Mouse (Mus musculus) heart, embryonic 12.5 days (tissue): ENCODE data around the gene Tpte. TPM values are rescaled to one million over a fixed set of nuclear protein-coding genes. Genes with fewer than 3 reads are reported as not detected.

ENCODE experiments used
- ATAC-seq: fragments of 200-750 bp; cut with Nextera tagmentation; 2 replicates; pipeline ENCODE4 v1.8.0; 2017; ENCODE audit warnings: moderate TSS enrichment, moderate library complexity; ENCODE audit not compliant: insufficient number of reproducible peaks, low FRiP score
- H3K27ac ChIP-seq: fragments of 300-500 bp; sonication (generic); 2 replicates; pipeline ENCODE4 v1.5.1; 2016; ENCODE audit warnings: mild to moderate bottlenecking, moderate library complexity; ENCODE audit not compliant: poor library complexity, severe bottlenecking
- H3K27me3 ChIP-seq: fragments of 300-500 bp; sonication (generic); replicated peaks from 2 replicates; pipeline ENCODE4 v1.6.1; 2016; ENCODE audit warnings: mild to moderate bottlenecking, moderate library complexity
- H3K36me3 ChIP-seq: fragments of 300-500 bp; sonication (generic); 2 replicates; pipeline ENCODE4 v1.6.1; 2016; ENCODE audit warnings: mild to moderate bottlenecking, moderate library complexity
- H3K4me1 ChIP-seq: fragments of 300-500 bp; sonication (generic); replicated peaks from 2 replicates; pipeline ENCODE4 v1.6.1; 2016; ENCODE audit warnings: mild to moderate bottlenecking
- H3K4me2 ChIP-seq: fragments of 300-500 bp; sonication (generic); 2 replicates; pipeline ENCODE4 v1.6.1; 2016; ENCODE audit warnings: mild to moderate bottlenecking, moderate library complexity
- H3K4me3 ChIP-seq: fragments of 300-500 bp; sonication (generic); 2 replicates; pipeline ENCODE4 v1.5.1; 2016; ENCODE audit warnings: mild to moderate bottlenecking
- H3K9ac ChIP-seq: fragments of 300-500 bp; sonication (generic); 2 replicates; pipeline ENCODE4 v1.6.1; 2016; ENCODE audit warnings: mild to moderate bottlenecking, moderate library complexity
- H3K9me3 ChIP-seq: fragments of 300-500 bp; sonication (generic); replicated peaks from 2 replicates; pipeline ENCODE4 v1.6.1; 2016; ENCODE audit warnings: mild to moderate bottlenecking, moderate library complexity
- WGBS: fragments of 180-500 bp; shearing (Covaris S2); methylation state at CpG from one replicate; pipeline ENCODE4 v1.1.7; 2016; 5-methylcytosine and 5-hydroxymethylcytosine counted together
- polyA plus RNA-seq: library from polyadenylated mRNA; unstranded; fragments of >200 nt; fragmentation: Nextera tagmentation; extraction: Ambion mirVana; gene quantifications from 2 replicates; pipeline ENCODE4 v1.2.1, GENCODE M21; 2016

Tpte gene
- polyA plus RNA-seq, 1 experiment from 2014 or later, result not detected

GRCm38 (mm10) chr8:22399285-22399880 lies 116.1 kb downstream of the Tpte start:
- no peak for ATAC-seq
- H3K4me1 ChIP-seq, result peaks cover 8% of the 10 kb centered on the region
- no peaks in the 10 kb centered on the region for H3K9me3 ChIP-seq
- WGBS, result 81% methylated on average over 8 of the region's 8 CpGs
- peak overlapping the region; percentile 77; the same call in 1 of the 2 replicates for H3K9ac ChIP-seq
- no peaks in the 10 kb centered on the region for H3K27me3 ChIP-seq
- H3K36me3 ChIP-seq, result no peaks in the 10 kb centered on the region
- H3K4me2 ChIP-seq, result peak overlapping the region; percentile 79
- peak overlapping the region; percentile 69 for H3K4me3 ChIP-seq
- 0 out of 2 replicates have a peak overlapping the region, but pooled peaks have one; percentile 49 for H3K27ac ChIP-seq

GRCm38 (mm10) chr8:22400593-22400992 lies 117.4 kb downstream of the Tpte start:
- Histone ChIP-seq H3K4me1 (peaks cover 8% of the 10 kb centered on the region), H3K27ac (no peak overlapping the region), H3K9ac (no peak overlapping the region), H3K4me2 (no peak overlapping the region), H3K9me3 (no peaks in the 10 kb centered on the region), H3K27me3 (no peaks in the 10 kb centered on the region), H3K36me3 (no peaks in the 10 kb centered on the region), H3K4me3 (no peak overlapping the region)
- WGBS, result 86% methylated on average over 4 of the region's 4 CpGs
- no peak for ATAC-seq

GRCm38 (mm10) chr8:22403235-22403634 lies 120.0 kb downstream of the Tpte start:
- WGBS, result 90% methylated on average over 2 of the region's 2 CpGs
- no peak for ATAC-seq
- H3K4me2 ChIP-seq, result no peak overlapping the region

GRCm38 (mm10) chr8:22405733-22406132 lies 122.5 kb downstream of the Tpte start:
- Histone ChIP-seq H3K4me3 (no peak overlapping the region), H3K4me1 (peaks cover 2% of the 10 kb centered on the region; the same call in 1 of the 2 replicates), H3K9me3 (no peaks in the 10 kb centered on the region), H3K4me2 (no peak overlapping the region), H3K27me3 (no peaks in the 10 kb centered on the region), H3K27ac (no peak overlapping the region), H3K36me3 (no peaks in the 10 kb centered on the region), H3K9ac (no peak overlapping the region)
- no peak for ATAC-seq
- WGBS, result 63% methylated on average over 6 of the region's 6 CpGs

More at GRCm38 (mm10) chr8:22403235-22403634, 120.0 kb downstream of the Tpte start:
- Histone ChIP-seq H3K27me3 (no peaks in the 10 kb centered on the region), H3K27ac (no peak overlapping the region), H3K4me1 (peaks cover 5% of the 10 kb centered on the region; the same call in 1 of the 2 replicates), H3K4me3 (no peak overlapping the region), H3K9ac (no peak overlapping the region), H3K9me3 (no peaks in the 10 kb centered on the region), H3K36me3 (no peaks in the 10 kb centered on the region)

- Histone ChIP-seq H3K9ac (peak overlapping the region; percentile 98), H3K4me3 (peak overlapping the region; percentile 95), H3K4me1 (peaks cover 14% of the 10 kb centered on the region), H3K36me3 (peaks cover 4% of the 10 kb centered on the region), H3K4me2 (peak overlapping the region; percentile 76), H3K9me3 (no peaks in the 10 kb centered on the region), H3K27ac (0 out of 2 replicates have a peak overlapping the region, but pooled peaks have one; percentile 51), H3K27me3 (no peaks in the 10 kb centered on the region)
- ATAC-seq, result peak; percentile 46
- WGBS, result 15% methylated on average over 16 of the region's 16 CpGs
Measured at GRCm38 (mm10) chr8:22410688-22411281, 127.5 kb downstream of the Tpte start.

GRCm38 (mm10) chr8:22411282-22411702 lies 128.1 kb downstream of the Tpte start, which contains the start of gene Mrps31:
Gene Mrps31, plus strand, starts transcription at chr8:22411361.
- Histone ChIP-seq H3K9ac (peak within 1 kb of the TSS; percentile 98), H3K27me3 (no peaks in the 10 kb centered on the region), H3K9me3 (no peaks in the 10 kb centered on the region), H3K4me1 (peaks cover 14% of the 10 kb centered on the region), H3K4me3 (peak within 1 kb of the TSS; percentile 95), H3K4me2 (peak within 1 kb of the TSS; percentile 76), H3K36me3 (peaks cover 9% of the 10 kb centered on the region), H3K27ac (peak within 1 kb of the TSS; percentile 81)
- WGBS, result under 1% methylated on average over 25 of the region's 25 CpGs
- ATAC-seq, result peak; percentile 87

- peak overlapping the region; percentile 95 for H3K4me3 ChIP-seq
- H3K27me3 ChIP-seq, result no peaks in the 10 kb centered on the region
- H3K4me2 ChIP-seq, result peak overlapping the region; percentile 76
- H3K9me3 ChIP-seq, result no peaks in the 10 kb centered on the region
- H3K27ac ChIP-seq, result 0 out of 2 replicates have a peak overlapping the region, but pooled peaks have one; percentile 81
- no peak for ATAC-seq
- WGBS, result 12% methylated on average over 8 of the region's 8 CpGs
- peaks cover 11% of the 10 kb centered on the region for H3K36me3 ChIP-seq
- H3K4me1 ChIP-seq, result peaks cover 14% of the 10 kb centered on the region
- peak overlapping the region; percentile 98 for H3K9ac ChIP-seq
Measured at GRCm38 (mm10) chr8:22411971-22412370, 128.7 kb downstream of the Tpte start.

Other genes starting within 250 kb of the Tpte start
- gene Atp7b, start 223.1 kb upstream of the Tpte start, polyA plus RNA-seq, result 2.4 and 2.9 TPM in 2 replicates
- gene Alg11, start 222.7 kb upstream of the Tpte start, polyA plus RNA-seq, result 27.9 and 29.1 TPM in 2 replicates
- 0.11 TPM in 1 of 2 replicates, not detected in the other for gene Nek5, start 158.4 kb upstream of the Tpte start, polyA plus RNA-seq
- 4.7 and 5.0 TPM in 2 replicates for gene Nek3, start 117.0 kb upstream of the Tpte start, polyA plus RNA-seq
- 33.0 and 35.9 TPM in 2 replicates for gene Ckap2, start 97.6 kb upstream of the Tpte start, polyA plus RNA-seq
- 23.8 and 24.2 TPM in 2 replicates for gene Vps36, start 90.6 kb upstream of the Tpte start, polyA plus RNA-seq
- 17.2 and 18.7 TPM in 2 replicates for gene Thsd1, start 56.1 kb upstream of the Tpte start, polyA plus RNA-seq
- 13.2 and 13.3 TPM in 2 replicates for gene Slc25a15, start 115.2 kb downstream of the Tpte start, polyA plus RNA-seq
- 49.7 and 54.6 TPM in 2 replicates for gene Mrps31, start 127.9 kb downstream of the Tpte start, polyA plus RNA-seq